Comparison of ENCODE assay signal across 8 mouse cellular contexts in the genomic region with DNA sequence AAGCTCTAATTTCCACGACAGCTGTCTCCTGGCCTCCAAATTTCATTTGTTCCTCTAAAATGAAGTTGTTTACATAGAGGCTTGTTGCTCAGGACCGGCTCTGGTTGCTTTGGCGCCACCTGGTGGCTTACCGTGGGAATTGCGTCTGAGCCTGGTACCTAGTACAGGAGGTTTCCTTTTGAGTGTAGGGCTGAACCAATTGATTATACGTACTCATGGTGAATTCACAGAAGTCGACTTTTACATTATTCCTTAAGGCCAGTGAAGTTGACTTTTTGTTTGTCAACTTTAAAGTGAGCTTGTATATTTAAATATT.
DNase-seq lines count a peak whose midpoint lies in the region; ATAC-seq and TF ChIP-seq lines count a peak whose summit lies in the region.

No protein-coding gene starts in this region.

- peak; percentile 67; the same call in 1 of the 2 replicates for ATAC-seq in lung, embryonic 16.5 days (ENCODE audit: low read depth)

- H3K9me3 ChIP-seq in ES-E14 (ENCODE audit: control insufficient read depth, insufficient read depth, low read depth, low read length): no peaks in the 10 kb centered on the region
- no peaks in the 10 kb centered on the region for H3K9me3 ChIP-seq in forebrain, embryonic 10.5 days
- H3K9me3 ChIP-seq in lung, embryonic 16.5 days (ENCODE audit: control insufficient read depth, low read length): no peaks in the 10 kb centered on the region

- no peak overlapping the region for H3K4me3 ChIP-seq in ES-E14 (ENCODE audit: insufficient read depth in 1 of 2, low read depth in 1 of 2, low read length in 2 of 2, poor library complexity in 1 of 2, severe bottlenecking in 1 of 2)
- H3K4me3 ChIP-seq in forebrain, embryonic 10.5 days: no peak overlapping the region
- H3K4me3 ChIP-seq in lung, embryonic 16.5 days (ENCODE audit: low read length): no peak overlapping the region

- in situ Hi-C loops in ES-E14 (cut with MboI; ENCODE audit: low sequenced_read_pairs in 2 of 2, unreplicated experiment in 2 of 2): loop anchor here in 1 of 2 experiments (10.0 kb wide), 1 partner anchor 174 kb away; no protein-coding TSS in a partner anchor

- H3K4me2 ChIP-seq in lung, embryonic 16.5 days (ENCODE audit: low read depth, low read length): no peak overlapping the region

- H3K9ac ChIP-seq in ES-E14 (ENCODE audit: insufficient read depth, low read depth, low read length, poor library complexity, severe bottlenecking): no peak overlapping the region
- no peak overlapping the region for H3K9ac ChIP-seq in lung, embryonic 16.5 days (ENCODE audit: low read length)

- H3K4me1 ChIP-seq in ES-E14 (ENCODE audit: control insufficient read depth in 2 of 2, insufficient read depth in 2 of 2, low read length in 2 of 2, poor library complexity in 1 of 2): no peaks in the 10 kb centered on the region; a peak in 1 of 4 replicates
- H3K4me1 ChIP-seq in forebrain, embryonic 10.5 days: 0 out of 2 replicates have a peak, but pooled peaks cover 4% of the 10 kb centered on the region
- H3K4me1 ChIP-seq in lung, embryonic 16.5 days (replicated peaks; ENCODE audit: control insufficient read depth, insufficient read depth, low read length): no peaks in the 10 kb centered on the region

- intact Hi-C loops in heart, postnatal 36 days (cut with DNase I): loop anchor here (1.0 kb wide), 1 partner anchor 175 kb away; no protein-coding TSS in a partner anchor

- 12% methylated on average over 7 of the region's 7 CpGs for WGBS in forebrain, embryonic 10.5 days
- WGBS in lung, embryonic 16.5 days: 5% methylated on average over 7 of the region's 7 CpGs

- peak; percentile 75 for DNase-seq in ES-E14 (ENCODE audit: low read depth, low spot score)
- DNase-seq in c-Kit-positive CD71-negative TER-119-negative erythroid progenitor cells, embryonic 14.5 days (ENCODE audit: low read depth): peak; percentile 53
- peak; percentile 78 for DNase-seq in forebrain, embryonic 10.5 days (ENCODE audit: extremely low spot score, low spot score)
- peak; percentile 75 to 83 for DNase-seq in heart, postnatal 36 days
- DNase-seq in layer of hippocampus, adult 11-12 months (ENCODE audit: low spot score): peak; percentile 91
- DNase-seq in ovary, postnatal 14 days (ENCODE audit: low spot score): peak; percentile 76
- peak; percentile 84 for DNase-seq in thymus, postnatal 0 days (ENCODE audit: low spot score)

- no peaks in the 10 kb centered on the region for H3K36me3 ChIP-seq in ES-E14 (ENCODE audit: control insufficient read depth, insufficient read depth, low read length, poor library complexity, severe bottlenecking)
- no peaks in the 10 kb centered on the region for H3K36me3 ChIP-seq in forebrain, embryonic 10.5 days (replicated peaks)
- H3K36me3 ChIP-seq in lung, embryonic 16.5 days (ENCODE audit: control insufficient read depth, insufficient read depth, low read length): no peaks in the 10 kb centered on the region

- no peaks in the 10 kb centered on the region for H3K27me3 ChIP-seq in forebrain, embryonic 10.5 days (ENCODE audit: poor library complexity, severe bottlenecking)
- H3K27me3 ChIP-seq in lung, embryonic 16.5 days (ENCODE audit: control insufficient read depth, insufficient read depth, low read depth, low read length): no peaks in the 10 kb centered on the region

- no peak overlapping the region for H3K27ac ChIP-seq in ES-E14 (ENCODE audit: insufficient read depth, low read depth, low read length, poor library complexity, severe bottlenecking)
- H3K27ac ChIP-seq in forebrain, embryonic 10.5 days: no peak overlapping the region
- H3K27ac ChIP-seq in lung, embryonic 16.5 days (ENCODE audit: low read length): no peak overlapping the region

TF ChIP-seq in ES-E14, 5 proteins besides CTCF, POLR2A, EP300 and RAD21:
- TF ChIP-seq ZC3H11A (IDR thresholded peaks at IDR 0.05; ENCODE audit: borderline replicate concordance, low read depth, low read length) (peak; percentile 36; the same call in 1 of the 2 replicates), HCFC1 (IDR thresholded peaks at IDR 0.05; ENCODE audit: borderline replicate concordance, insufficient read depth, low read length) (no peak)
